In genomic region chr5:140722121-140722520, GRCm38 (mm10) we compare ENCODE assay signal across 25 mouse cellular contexts.
"Had no signal": no experiment of that assay in that cellular context is flagged by ENCODE, and none has a peak within 500 bp of the region (broad histone marks: within the 10 kb centered on the region; RNA-seq: fewer than 3 reads in every experiment).

No protein-coding gene starts in this region.

- H3K27ac ChIP-seq: heart, adult 2 months; hindbrain, embryonic 10.5 days; hindbrain, embryonic 12.5 days; hindbrain, embryonic 14.5 days; intestine, embryonic 15.5 days; layer of hippocampus, adult 2 months; left cerebral cortex, adult 2 months; limb, embryonic 10.5 days; limb, embryonic 12.5 days; liver, embryonic 13.5 days had no signal

- H3K27me3 ChIP-seq: hindbrain, embryonic 12.5 days; intestine, embryonic 15.5 days; limb, embryonic 12.5 days; liver, embryonic 13.5 days had no signal

- DNase-seq: gastrocnemius, postnatal 14 days; gastrocnemius, postnatal 36 days; heart, adult 2 months; heart, postnatal 10 days; heart, postnatal 4 days; kidney, adult 18-20 months; kidney, adult 8-10 months; kidney, postnatal 10 days; kidney, postnatal 25 days; kidney, postnatal 4 days; liver; liver, embryonic 13.5 days had no signal

- H3K4me3 ChIP-seq: heart, adult 2 months; hindbrain, embryonic 10.5 days; hindbrain, embryonic 12.5 days; intestine, embryonic 15.5 days; layer of hippocampus, adult 2 months; left cerebral cortex, adult 2 months; limb, embryonic 10.5 days; limb, embryonic 12.5 days; liver, embryonic 13.5 days had no signal

- ATAC-seq: hindbrain, embryonic 16.5 days; inflammation-experienced regulatory T-cells, adult 6 months; intestine, embryonic 15.5 days; intestine, postnatal 0 days had no signal

- H3K4me2 ChIP-seq: heart, embryonic 11.5 days; hindbrain, embryonic 12.5 days; hindbrain, embryonic 14.5 days; intestine, embryonic 15.5 days; limb, embryonic 12.5 days; liver, embryonic 11.5 days; liver, embryonic 13.5 days had no signal

- H3K4me1 ChIP-seq: intestine, embryonic 15.5 days; limb, embryonic 10.5 days; limb, embryonic 12.5 days had no signal

- H3K9ac ChIP-seq: hindbrain, embryonic 12.5 days; hindbrain, embryonic 14.5 days; intestine, embryonic 15.5 days; limb, embryonic 12.5 days; liver, embryonic 13.5 days had no signal

- H3K9me3 ChIP-seq: hindbrain, embryonic 10.5 days; hindbrain, embryonic 12.5 days; intestine, embryonic 15.5 days; limb, embryonic 10.5 days; limb, embryonic 12.5 days; liver, embryonic 13.5 days had no signal
